Mouse (Mus musculus) MEL (cell line): ENCODE measurements around the gene Afg3l1.
"Not testable (repeated sequence)": the region's sequence is repeated elsewhere in the genome, so short reads cannot be mapped to it uniquely, and the experiment has no call there.

Experiments used
- CTCF ChIP-seq, 3 experiments: IDR thresholded peaks in 2 of 3; conservative IDR thresholded peaks in 1 of 3; 2 replicates each; pipeline ENCODE4 v1.5.1; 2011 to 2012; ENCODE audit warnings: low read length in 3 of 3, low read depth in 2 of 3, mild to moderate bottlenecking in 2 of 3, improper control_type of control experiment in 1 of 3, inconsistent platforms in 1 of 3, mixed read lengths in 1 of 3, moderate library complexity in 1 of 3; ENCODE audit not compliant: control insufficient read depth in 1 of 3, insufficient read depth in 1 of 3, poor library complexity in 1 of 3, severe bottlenecking in 1 of 3
- EP300 ChIP-seq, 2 experiments: IDR thresholded peaks; 2 replicates each; pipeline ENCODE4 v1.6.1; 2011; ENCODE audit warnings: improper control_type of control experiment in 2 of 2, low read length in 2 of 2, low read depth in 1 of 2, mild to moderate bottlenecking in 1 of 2
- ETS1 ChIP-seq: IDR thresholded peaks from 2 replicates; pipeline ENCODE4 v1.6.1; 2012; ENCODE audit warnings: low read depth, mild to moderate bottlenecking, inconsistent platforms, low read length, improper control_type of control experiment, moderate library complexity
- GATA1 ChIP-seq: IDR thresholded peaks from 2 replicates; pipeline ENCODE4 v1.6.1; 2011; ENCODE audit warnings: low read depth, low read length, improper control_type of control experiment
- JUND ChIP-seq: IDR thresholded peaks from 2 replicates; pipeline ENCODE4 v1.6.1; 2011; ENCODE audit warnings: low read depth, mild to moderate bottlenecking, improper control_type of control experiment, low read length
- MAX ChIP-seq: IDR thresholded peaks from 2 replicates; pipeline ENCODE4 v1.6.1; 2011; ENCODE audit warnings: low read length, improper control_type of control experiment
- MAZ ChIP-seq: IDR thresholded peaks from 2 replicates; pipeline ENCODE4 v1.6.1; 2012; ENCODE audit warnings: low read depth, mild to moderate bottlenecking, inconsistent platforms, low read length, improper control_type of control experiment
- NRF1 ChIP-seq: IDR thresholded peaks from 2 replicates; pipeline ENCODE4 v1.6.1; 2014; ENCODE audit warnings: low read depth, mild to moderate bottlenecking, inconsistent platforms, low read length, improper control_type of control experiment, moderate library complexity; ENCODE audit not compliant: poor library complexity, insufficient read depth, severe bottlenecking
- POLR2A ChIP-seq, 2 experiments: IDR thresholded peaks; 2 replicates each; pipeline ENCODE4 v1.6.1; 2011 to 2012; ENCODE audit warnings: low read length in 2 of 2, mild to moderate bottlenecking in 2 of 2, control low read depth in 1 of 2, improper control_type of control experiment in 1 of 2, low read depth in 1 of 2, moderate library complexity in 1 of 2; ENCODE audit not compliant: control insufficient read depth in 1 of 2, insufficient read depth in 1 of 2, poor library complexity in 1 of 2
- POLR2AphosphoS2 ChIP-seq: IDR thresholded peaks from 2 replicates; pipeline ENCODE4 v1.6.1; 2011; ENCODE audit warnings: low read length, improper control_type of control experiment
- TAL1 ChIP-seq: IDR thresholded peaks from 2 replicates; pipeline ENCODE4 v1.6.1; 2012; ENCODE audit warnings: mild to moderate bottlenecking, inconsistent platforms, low read length, moderate library complexity, mixed read lengths
- TCF12 ChIP-seq: IDR thresholded peaks from 2 replicates; pipeline ENCODE4 v1.6.1; 2014; ENCODE audit warnings: low read depth, mild to moderate bottlenecking, inconsistent platforms, low read length, improper control_type of control experiment, moderate library complexity
- USF1 ChIP-seq: IDR thresholded peaks from 2 replicates; pipeline ENCODE4 v1.6.1; 2014; ENCODE audit warnings: low read depth, mild to moderate bottlenecking, inconsistent platforms, low read length, improper control_type of control experiment, moderate library complexity
- ZNF384 ChIP-seq: IDR thresholded peaks from 2 replicates; pipeline ENCODE4 v1.6.1; 2012; ENCODE audit warnings: low read depth, mild to moderate bottlenecking, inconsistent platforms, low read length, improper control_type of control experiment

DNA sequence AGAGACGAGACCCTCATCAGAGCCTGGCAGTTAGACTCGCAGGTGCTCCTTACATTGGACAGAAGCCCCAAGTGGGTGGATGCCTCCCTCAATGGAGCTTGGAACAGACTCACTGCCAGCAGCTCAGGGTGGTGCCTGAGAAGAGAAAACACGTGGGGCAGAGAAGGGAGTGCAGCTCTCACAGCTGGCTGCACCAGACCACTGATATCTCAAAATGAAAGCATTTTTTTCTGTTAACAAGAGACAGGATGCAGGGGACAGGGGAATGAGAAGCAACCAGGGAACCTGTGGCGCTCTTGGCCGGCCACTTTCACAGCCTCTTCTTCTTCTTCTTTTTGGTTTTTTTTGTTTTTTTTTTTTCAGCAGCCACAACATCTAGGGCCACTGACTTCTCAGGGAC lies 3.2 kb upstream of the Afg3l1 start:
- not testable (repeated sequence) for TF ChIP-seq POLR2A (IDR thresholded peaks at IDR 0.05; ENCODE audit: control insufficient read depth in 1 of 2, insufficient read depth in 1 of 2, low read depth in 1 of 2, low read length in 2 of 2, poor library complexity in 1 of 2); USF1; MAX; POLR2AphosphoS2; GATA1; NRF1; MAZ; CTCF (IDR thresholded peaks at IDR 0.05 in 2 of 3, conservative IDR thresholded peaks at IDR 0.05 in 1 of 3; ENCODE audit: control insufficient read depth in 1 of 3, insufficient read depth in 1 of 3, low read depth in 2 of 3, low read length in 3 of 3, poor library complexity in 1 of 3, severe bottlenecking in 1 of 3); TAL1; EP300 (IDR thresholded peaks at IDR 0.05; ENCODE audit: low read depth in 1 of 2, low read length in 2 of 2); JUND; TCF12; ETS1; ZNF384
